Mouse (Mus musculus) CH12.LX (cell line): ENCODE results near the gene Fam110a. TPM values are rescaled to one million over a fixed set of nuclear protein-coding genes. Genes with fewer than 3 reads are reported as not detected.
A peak's percentile ranks its signal among the peaks of the same experiment; 100 is the strongest.

Source experiments
- DNase-seq: peaks from one replicate; pipeline ENCODE4 v3.0.0-alpha.2; 2013; ENCODE audit errors: extremely low read depth
- H3K27ac ChIP-seq: 2 replicates; pipeline ENCODE4 v1.5.1; 2012; ENCODE audit warnings: low read depth, mild to moderate bottlenecking, control low read depth, moderate library complexity; ENCODE audit not compliant: insufficient read depth
- H3K27me3 ChIP-seq: replicated peaks from 2 replicates; pipeline ENCODE3; 2012; ENCODE audit warnings: inconsistent platforms
- H3K36me3 ChIP-seq, 2 experiments: replicated peaks in 1 of 2; 2 replicates each; pipeline versions ENCODE3 to v1.6.1; 2012; ENCODE audit warnings: inconsistent platforms in 1 of 2, low read length in 1 of 2, mild to moderate bottlenecking in 1 of 2, mixed read lengths in 1 of 2, moderate library complexity in 1 of 2; ENCODE audit not compliant: control insufficient read depth in 1 of 2, insufficient read depth in 1 of 2
- H3K4me1 ChIP-seq, 2 experiments: 2 replicates each; pipeline ENCODE4 v1.6.1; 2012; ENCODE audit warnings: inconsistent platforms in 1 of 2, moderate library complexity in 1 of 2; ENCODE audit not compliant: insufficient read depth in 2 of 2, control insufficient read depth in 1 of 2
- H3K4me2 ChIP-seq: 2 replicates; pipeline ENCODE4 v1.6.1; 2012; ENCODE audit warnings: low read depth, mild to moderate bottlenecking, control low read depth; ENCODE audit not compliant: poor library complexity, insufficient read depth, severe bottlenecking
- H3K4me3 ChIP-seq, 3 experiments: fragments of 150-350 bp in 1 of 3; sonication (generic) in 1 of 3; replicated peaks in 1 of 3; 2 replicates each; pipeline versions ENCODE3 to v1.5.1; 2011 to 2012; ENCODE audit warnings: low read depth in 2 of 3, low read length in 2 of 3, mild to moderate bottlenecking in 2 of 3, moderate library complexity in 2 of 3, control low read depth in 1 of 3, improper control_type of control experiment in 1 of 3, inconsistent platforms in 1 of 3, mixed read lengths in 1 of 3; ENCODE audit not compliant: poor library complexity in 1 of 3
- H3K79me2 ChIP-seq: replicated peaks from 2 replicates; pipeline ENCODE4 v1.6.1; 2012; ENCODE audit warnings: mild to moderate bottlenecking, moderate library complexity; ENCODE audit not compliant: control insufficient read depth, poor library complexity, insufficient read depth, severe bottlenecking; ENCODE audit errors: extremely low read depth
- H3K9ac ChIP-seq: 2 replicates; pipeline ENCODE4 v1.6.1; 2012; ENCODE audit warnings: low read depth, mild to moderate bottlenecking, control low read depth, moderate library complexity; ENCODE audit not compliant: insufficient read depth
- H3K9me3 ChIP-seq: replicated peaks from 2 replicates; pipeline ENCODE3; 2012; ENCODE audit warnings: low read length, inconsistent platforms, mixed read lengths
- BHLHE40 ChIP-seq: IDR thresholded peaks from 2 replicates; pipeline ENCODE4 v1.6.1; 2011; ENCODE audit warnings: mild to moderate bottlenecking, low read depth, low read length, improper control_type of control experiment
- CHD1 ChIP-seq: IDR thresholded peaks from 2 replicates; pipeline ENCODE4 v1.6.1; 2012; ENCODE audit warnings: low read depth, low read length, improper control_type of control experiment, inconsistent platforms
- CTCF ChIP-seq, 2 experiments: IDR thresholded peaks in 1 of 2; conservative IDR thresholded peaks in 1 of 2; 2 replicates each; pipeline ENCODE4 v1.5.1; 2011 to 2012; ENCODE audit warnings: low read depth in 2 of 2, low read length in 2 of 2, improper control_type of control experiment in 1 of 2, inconsistent platforms in 1 of 2, mild to moderate bottlenecking in 1 of 2, moderate library complexity in 1 of 2
- ELF1 ChIP-seq: IDR thresholded peaks from 2 replicates; pipeline ENCODE4 v1.6.1; 2014; ENCODE audit warnings: low read depth, mild to moderate bottlenecking, inconsistent platforms, low read length, improper control_type of control experiment
- EP300 ChIP-seq: IDR thresholded peaks from 2 replicates; pipeline ENCODE4 v1.6.1; 2011; ENCODE audit warnings: low read length, improper control_type of control experiment
- GABPA ChIP-seq: IDR thresholded peaks from 2 replicates; pipeline ENCODE4 v1.6.1; 2012; ENCODE audit warnings: low read depth, low read length, improper control_type of control experiment, inconsistent platforms; ENCODE audit not compliant: insufficient replicate concordance
- KAT2A ChIP-seq: IDR thresholded peaks from 2 replicates; pipeline ENCODE4 v1.6.1; 2012; ENCODE audit warnings: low read length, improper control_type of control experiment, inconsistent platforms; ENCODE audit not compliant: insufficient replicate concordance
- MXI1 ChIP-seq: IDR thresholded peaks from 2 replicates; pipeline ENCODE4 v1.6.1; 2011; ENCODE audit warnings: mild to moderate bottlenecking, low read depth, low read length, improper control_type of control experiment
- MYC ChIP-seq: IDR thresholded peaks from 2 replicates; pipeline ENCODE4 v1.6.1; 2011; ENCODE audit warnings: low read depth, mild to moderate bottlenecking, improper control_type of control experiment, low read length
- NELFE ChIP-seq: IDR thresholded peaks from 2 replicates; pipeline ENCODE4 v1.6.1; 2011; ENCODE audit warnings: low read depth, low read length, improper control_type of control experiment
- NRF1 ChIP-seq: IDR thresholded peaks from 2 replicates; pipeline ENCODE4 v1.6.1; 2014; ENCODE audit warnings: low read depth, mild to moderate bottlenecking, inconsistent platforms, low read length, improper control_type of control experiment, moderate library complexity
- POLR2AphosphoS2 ChIP-seq: IDR thresholded peaks from 2 replicates; pipeline ENCODE4 v1.6.1; 2011; ENCODE audit warnings: low read depth, low read length, improper control_type of control experiment
- RAD21 ChIP-seq: IDR thresholded peaks from 2 replicates; pipeline ENCODE4 v1.6.1; 2011; ENCODE audit warnings: low read depth, mild to moderate bottlenecking, low read length, improper control_type of control experiment, moderate library complexity
- SMC3 ChIP-seq: IDR thresholded peaks from 2 replicates; pipeline ENCODE4 v1.6.1; 2011; ENCODE audit warnings: low read depth, low read length, improper control_type of control experiment
- TBP ChIP-seq: conservative IDR thresholded peaks from 2 replicates; pipeline ENCODE4 v1.6.1; 2011; ENCODE audit warnings: low read depth, low read length, improper control_type of control experiment
- UBTF ChIP-seq: IDR thresholded peaks from 2 replicates; pipeline ENCODE4 v1.6.1; 2012; ENCODE audit warnings: low read depth, mild to moderate bottlenecking, inconsistent platforms, low read length, improper control_type of control experiment, moderate library complexity
- USF1 ChIP-seq: IDR thresholded peaks from 2 replicates; pipeline ENCODE4 v1.6.1; 2014; ENCODE audit warnings: low read depth, mild to moderate bottlenecking, inconsistent platforms, low read length, improper control_type of control experiment
- USF2 ChIP-seq: conservative IDR thresholded peaks from 2 replicates; pipeline ENCODE4 v1.6.1; 2011; ENCODE audit warnings: low read depth, low read length, improper control_type of control experiment
- ZMIZ1 ChIP-seq: IDR thresholded peaks from 2 replicates; pipeline ENCODE4 v1.6.1; 2012; ENCODE audit warnings: low read depth, mild to moderate bottlenecking, inconsistent platforms, low read length, improper control_type of control experiment
- ZNF384 ChIP-seq: IDR thresholded peaks from 2 replicates; pipeline ENCODE4 v1.6.1; 2012; ENCODE audit warnings: low read depth, low read length, improper control_type of control experiment, inconsistent platforms
- dilution Hi-C: fragments of 300-500 bp; cut with MboI; formaldehyde crosslinking; loops from 2 replicates; pipeline ENCODE4 v1.14.3; 2020; ENCODE audit warnings: low sequenced_read_pairs; ENCODE audit not compliant: extremely low pct_unique_long_range_greater_than_20kb, extremely low pct_ligation_motif_present
- in situ Hi-C: fragments of 300-500 bp; cut with MboI; formaldehyde crosslinking; loops from 3 replicates; pipeline ENCODE4 v1.14.3; 2019; ENCODE audit warnings: low sequenced_read_pairs, low pct_ligation_motif_present, low pct_unique_long_range_greater_than_20kb, mixed read lengths
- polyA plus RNA-seq: library from polyadenylated mRNA; unstranded; fragments of >175 nt; gene quantifications from 2 replicates; pipeline ENCODE4 v1.2.1, GENCODE M21; 2012; ENCODE audit warnings: low read depth; ENCODE audit not compliant: insufficient read length
- total RNA-seq, 2 experiments: library from RNA; depleted of rRNA; stranded (reverse); fragments of 300-350 nt in 1 of 2; fragments of >200 nt in 1 of 2; gene quantifications; 2 replicates each; pipeline ENCODE4 v1.2.3; 2012 to 2014

The Fam110a gene
- total and polyA plus RNA-seq, 3 experiments: 3.7 to 9.8 (median 6.3) TPM

- Histone ChIP-seq H3K27me3 (peaks cover 94% of the 10 kb centered on the region), H3K36me3 (no peaks in the 10 kb centered on the region), H3K4me3 (peak overlapping the region in 2 of 3 experiments; percentile 8 to 30), H3K27ac (no peak overlapping the region), H3K9ac (no peak overlapping the region), H3K4me2 (peak overlapping the region; percentile 39), H3K4me1 (peaks cover 0 to 5% of the 10 kb centered on the region in 2 experiments; a peak in 2 of 4 replicates), H3K9me3 (peaks cover 18% of the 10 kb centered on the region), H3K79me2 (no peaks in the 10 kb centered on the region)
- DNase-seq: peak; percentile 86
- dilution Hi-C loops: no loop called here
- in situ Hi-C loops: loop anchor here (10.0 kb wide), 1 partner anchor 335 kb away; no protein-coding TSS in a partner anchor
- no peak for TF ChIP-seq MYC
- TF ChIP-seq CTCF (conservative IDR thresholded peaks at IDR 0.05 in 1 of 2, IDR thresholded peaks at IDR 0.05 in 1 of 2; ENCODE audit: low read depth in 2 of 2, low read length in 2 of 2): peak; percentile 20 to 80; a peak in 3 of 4 replicates
- peak; percentile 79 for TF ChIP-seq RAD21
- peak; percentile 79 for TF ChIP-seq SMC3
- TF ChIP-seq, all 38 proteins: peak for 3
These were observed 49.4 kb upstream of the Fam110a start for GRCm38 (mm10) chr2:152029252-152030082.

GRCm38 (mm10) chr2:152024883-152025422 is 44.9 kb upstream of the Fam110a start:
- H3K27ac ChIP-seq: no peak overlapping the region
- TF ChIP-seq CTCF (conservative IDR thresholded peaks at IDR 0.05 in 1 of 2, IDR thresholded peaks at IDR 0.05 in 1 of 2; ENCODE audit: low read depth in 2 of 2, low read length in 2 of 2) (no peak), SMC3 (no peak), ZNF384 (no peak), TBP (no peak), NELFE (no peak), ELF1 (no peak), UBTF (no peak), CHD1 (no peak), EP300 (no peak), BHLHE40 (no peak), KAT2A (no peak), NRF1 (no peak), MXI1 (no peak), POLR2AphosphoS2 (no peak), GABPA (no peak), USF1 (no peak), ZMIZ1 (no peak), USF2 (no peak), MYC (no peak)
- in situ Hi-C loops: loop anchor here (5.0 to 10.0 kb wide), 2 partner anchors 172 to 340 kb away; no protein-coding TSS in a partner anchor
- no peak overlapping the region for H3K9ac ChIP-seq
- H3K9me3 ChIP-seq: peaks cover 9% of the 10 kb centered on the region
- H3K4me3 ChIP-seq: no peak overlapping the region
- peaks cover 76% of the 10 kb centered on the region for H3K27me3 ChIP-seq
- peaks cover 0 to 5% of the 10 kb centered on the region in 2 experiments; a peak in 2 of 4 replicates for H3K4me1 ChIP-seq
- no peaks in the 10 kb centered on the region for H3K36me3 ChIP-seq
- H3K4me2 ChIP-seq: no peak overlapping the region
- DNase-seq: no peak
- dilution Hi-C loops: no loop called here
- no peaks in the 10 kb centered on the region for H3K79me2 ChIP-seq
